Mouse (Mus musculus) embryonic facial prominence, embryonic 14.5 days (tissue): ENCODE measurements at regions not wholly inside any gene's neighbourhood (a gene's known extent, or its start where the extent isn't known, plus 50 kb on each side); places are given as distances from the start of the nearest gene placed in this dataset.
A peak's percentile ranks its signal among the peaks of the same experiment; 100 is the strongest.

Experiments
- ATAC-seq: fragments of 200-750 bp; cut with Nextera tagmentation; 2 replicates; pipeline ENCODE4 v1.8.0; 2017; ENCODE audit warnings: low read depth, moderate number of reproducible peaks, moderate TSS enrichment
- DNase-seq: peaks from one replicate; pipeline ENCODE4 v3.0.0-alpha.2; 2015; ENCODE audit warnings: low spot score
- H3K27ac ChIP-seq: fragments of 300-500 bp; sonication (generic); replicated peaks from 2 replicates; pipeline ENCODE4 v1.5.1; 2014; ENCODE audit warnings: low read depth, mild to moderate bottlenecking, low read length, moderate library complexity
- H3K27me3 ChIP-seq: fragments of 300-500 bp; sonication (generic); replicated peaks from 2 replicates; pipeline ENCODE4 v1.6.1; 2014; ENCODE audit warnings: low read length; ENCODE audit not compliant: control insufficient read depth, insufficient read depth
- H3K36me3 ChIP-seq: fragments of 300-500 bp; sonication (generic); 2 replicates; pipeline ENCODE4 v1.6.1; 2014; ENCODE audit warnings: low read length, mixed read lengths; ENCODE audit not compliant: control insufficient read depth, insufficient read depth
- H3K4me1 ChIP-seq: fragments of 300-500 bp; sonication (generic); 2 replicates; pipeline ENCODE4 v1.6.1; 2014; ENCODE audit warnings: antibody characterized with exemption, low read length; ENCODE audit not compliant: control insufficient read depth, insufficient read depth
- H3K4me2 ChIP-seq: fragments of 300-500 bp; sonication (generic); 2 replicates; pipeline ENCODE4 v1.6.1; 2014; ENCODE audit warnings: low read depth, mild to moderate bottlenecking, low read length, moderate library complexity, mixed read lengths
- H3K4me3 ChIP-seq: fragments of 300-500 bp; sonication (generic); 2 replicates; pipeline ENCODE4 v1.5.1; 2014; ENCODE audit warnings: low read depth, mild to moderate bottlenecking, low read length
- H3K9ac ChIP-seq: fragments of 300-500 bp; sonication (generic); 2 replicates; pipeline ENCODE4 v1.6.1; 2014; ENCODE audit warnings: low read depth, mild to moderate bottlenecking, low read length, moderate library complexity, mixed read lengths
- H3K9me3 ChIP-seq: fragments of 300-500 bp; sonication (generic); 2 replicates; pipeline ENCODE4 v1.6.1; 2016; ENCODE audit warnings: low read length; ENCODE audit not compliant: control insufficient read depth
- WGBS: fragments of 180-500 bp; shearing (Covaris S2); extraction: QIAGEN DNeasy Blood & Tissue Kit; methylation state at CpG from one replicate; pipeline ENCODE4 v1.1.7; 2014; 5-methylcytosine and 5-hydroxymethylcytosine counted together

DNA sequence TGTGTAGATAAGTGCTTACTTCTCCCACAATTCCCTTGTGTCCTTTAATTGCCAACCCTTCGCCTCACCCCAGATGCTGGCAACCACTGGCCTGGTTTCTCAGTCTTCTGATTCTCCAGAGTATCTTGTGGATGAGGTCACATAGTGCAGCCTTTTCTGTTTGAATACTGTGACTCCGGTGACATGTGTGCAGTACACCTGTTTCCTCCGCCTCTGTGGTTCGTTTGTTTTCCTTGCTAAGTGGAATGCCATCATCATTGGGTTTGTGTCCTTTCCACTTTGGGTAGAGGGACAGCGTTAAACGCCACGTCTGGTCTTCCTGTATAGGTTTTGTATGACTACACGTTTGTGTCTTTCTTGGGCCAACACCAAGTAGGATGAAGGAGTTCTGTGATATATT, 224.9 kb downstream of the Pmp22 start:
- Histone ChIP-seq H3K4me1 (no peaks in the 10 kb centered on the region), H3K4me2 (no peak overlapping the region), H3K36me3 (no peaks in the 10 kb centered on the region), H3K9ac (no peak overlapping the region), H3K4me3 (no peak overlapping the region), H3K27me3 (no peaks in the 10 kb centered on the region), H3K27ac (no peak overlapping the region), H3K9me3 (no peaks in the 10 kb centered on the region)
- DNase-seq (no peak), ATAC-seq (no peak)
- WGBS: 86% methylated on average over 8 of the region's 8 CpGs

DNA sequence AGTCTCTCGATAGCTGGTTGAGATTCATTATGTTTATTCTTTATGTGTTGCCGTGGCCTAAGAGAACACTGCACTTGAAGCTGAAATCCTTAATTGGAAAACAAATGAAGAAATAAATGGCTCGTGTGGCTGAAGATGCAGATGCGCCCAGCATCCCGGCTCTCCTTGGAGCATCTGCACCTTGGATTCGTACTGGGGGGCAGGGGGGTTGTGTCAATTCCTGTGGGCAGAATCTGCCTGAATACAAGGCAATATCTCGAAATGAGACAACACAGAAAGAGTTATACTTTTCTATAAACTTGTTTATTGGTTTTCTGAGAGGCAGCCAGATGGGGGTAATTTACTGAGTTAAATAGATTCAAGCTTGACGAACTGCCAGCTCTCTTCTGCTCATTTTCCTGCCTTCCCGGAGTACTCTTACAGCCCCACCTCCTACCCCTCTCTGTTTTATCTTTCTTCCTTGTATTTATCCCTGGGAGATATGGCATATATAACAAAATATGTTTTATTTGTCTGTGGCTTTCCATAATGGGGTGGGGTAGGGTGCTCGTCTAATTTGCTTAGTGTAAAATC, 229.1 kb downstream of the Pmp22 start:
- peak; percentile 79 for DNase-seq
- no peak overlapping the region for H3K4me3 ChIP-seq

DNA sequence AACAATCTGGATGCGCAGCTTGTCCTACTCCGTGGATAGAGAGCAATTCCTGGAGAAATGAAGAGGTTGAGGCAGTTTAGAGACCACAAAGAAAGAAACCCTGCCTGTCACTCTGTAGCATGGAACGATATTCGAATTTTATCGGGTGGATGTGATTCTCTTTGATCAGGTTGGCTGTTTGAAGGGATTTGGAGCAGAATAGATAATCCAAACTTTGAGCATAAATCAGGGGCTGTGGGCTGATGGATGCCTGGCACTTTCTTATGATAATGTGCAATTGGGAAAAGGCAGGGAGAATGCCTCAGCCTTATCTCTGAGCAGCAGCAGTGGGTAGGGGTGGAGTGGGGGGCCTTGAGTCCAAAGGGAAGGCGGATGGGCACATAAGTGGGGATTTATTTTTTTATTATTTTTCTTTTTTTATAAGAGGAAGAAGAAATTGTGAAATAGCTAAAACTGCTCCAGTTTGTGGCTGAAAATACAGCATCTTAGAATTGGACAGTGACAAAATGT, 239.0 kb downstream of the Pmp22 start:
- 81% methylated on average over 6 of the region's 6 CpGs for WGBS
- DNase-seq (no peak), ATAC-seq (no peak)
- H3K9me3 ChIP-seq: no peaks in the 10 kb centered on the region
- H3K4me2 ChIP-seq: no peak overlapping the region
- no peak overlapping the region for H3K4me3 ChIP-seq
- H3K36me3 ChIP-seq: no peaks in the 10 kb centered on the region
- no peak overlapping the region for H3K27ac ChIP-seq
- H3K27me3 ChIP-seq: no peaks in the 10 kb centered on the region
- no peaks in the 10 kb centered on the region for H3K4me1 ChIP-seq
- no peak overlapping the region for H3K9ac ChIP-seq

More for the DNA sequence above, 229.1 kb downstream of the Pmp22 start:
- no peaks in the 10 kb centered on the region for H3K36me3 ChIP-seq
- ATAC-seq: no peak
- no peaks in the 10 kb centered on the region for H3K27me3 ChIP-seq
- WGBS: 57% methylated on average over 10 of the region's 10 CpGs
- H3K4me1 ChIP-seq: no peaks in the 10 kb centered on the region
- H3K9ac ChIP-seq: no peak overlapping the region
- no peak overlapping the region for H3K4me2 ChIP-seq
- no peak overlapping the region for H3K27ac ChIP-seq
- no peaks in the 10 kb centered on the region for H3K9me3 ChIP-seq

DNA sequence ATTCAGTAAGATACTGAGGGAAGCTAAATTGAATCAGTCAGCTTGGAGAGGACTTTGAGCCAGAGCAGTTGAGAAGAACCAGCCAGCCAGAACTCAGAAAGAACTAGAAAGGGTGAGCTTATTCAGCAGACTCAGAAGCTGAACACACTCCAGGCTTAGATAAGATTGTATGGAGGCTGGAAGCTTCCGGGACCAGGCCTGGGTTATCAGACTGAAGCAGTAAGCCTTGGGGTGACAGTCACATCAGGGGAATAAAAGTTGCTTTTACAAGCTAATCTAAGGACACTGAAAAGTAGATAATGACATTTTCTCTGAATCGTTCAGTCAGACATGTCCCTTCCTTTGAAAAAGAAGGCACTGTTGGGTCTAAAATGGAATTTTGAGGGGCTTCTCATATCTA, 240.7 kb downstream of the Pmp22 start:
- H3K4me2 ChIP-seq: no peak overlapping the region
- H3K27ac ChIP-seq: no peak overlapping the region
- H3K36me3 ChIP-seq: no peaks in the 10 kb centered on the region
- WGBS: 95% methylated on average over 2 of the region's 2 CpGs
- DNase-seq (no peak), ATAC-seq (no peak)
- no peak overlapping the region for H3K4me3 ChIP-seq
- no peak overlapping the region for H3K9ac ChIP-seq
- H3K9me3 ChIP-seq: no peaks in the 10 kb centered on the region
- no peaks in the 10 kb centered on the region for H3K27me3 ChIP-seq
- no peaks in the 10 kb centered on the region for H3K4me1 ChIP-seq

DNA sequence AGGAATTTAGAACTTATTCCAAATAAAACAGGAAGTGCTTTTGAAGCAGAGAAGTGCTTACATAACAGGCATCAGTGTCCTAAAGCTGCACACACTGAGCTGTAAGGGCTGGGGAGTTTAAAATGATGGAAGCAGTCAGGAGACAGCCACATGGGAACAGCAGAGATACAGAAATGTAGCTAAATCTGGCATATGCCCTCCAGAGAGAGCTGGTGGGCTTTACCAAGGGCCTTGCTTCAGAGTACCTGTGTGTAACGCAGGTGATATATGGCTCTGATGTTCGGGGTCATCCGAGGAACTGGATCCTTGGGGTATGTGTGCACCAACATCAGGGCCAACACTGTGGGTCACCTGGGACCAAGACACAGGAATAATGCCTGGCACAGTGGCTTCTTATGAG, 247.5 kb downstream of the Pmp22 start:
- 94% methylated on average over 3 of the region's 3 CpGs for WGBS
- Histone ChIP-seq H3K4me3 (no peak overlapping the region), H3K4me2 (no peak overlapping the region), H3K4me1 (0 out of 2 replicates have a peak, but pooled peaks cover 4% of the 10 kb centered on the region), H3K9ac (no peak overlapping the region), H3K27ac (no peak overlapping the region), H3K27me3 (no peaks in the 10 kb centered on the region), H3K36me3 (no peaks in the 10 kb centered on the region), H3K9me3 (no peaks in the 10 kb centered on the region)
- ATAC-seq (no peak), DNase-seq (no peak)

GRCm38 (mm10) chr11:63376991-63377390, 248.2 kb downstream of the Pmp22 start:
- Histone ChIP-seq H3K9ac (no peak overlapping the region), H3K4me2 (no peak overlapping the region), H3K27me3 (no peaks in the 10 kb centered on the region), H3K9me3 (no peaks in the 10 kb centered on the region), H3K4me1 (0 out of 2 replicates have a peak, but pooled peaks cover 4% of the 10 kb centered on the region), H3K36me3 (no peaks in the 10 kb centered on the region), H3K4me3 (no peak overlapping the region), H3K27ac (no peak overlapping the region)
- WGBS: 69% methylated on average over 10 of the region's 10 CpGs
- ATAC-seq (no peak), DNase-seq (peak; percentile 35)

- no peak overlapping the region for H3K4me2 ChIP-seq
- H3K9ac ChIP-seq: no peak overlapping the region
- 0 out of 2 replicates have a peak, but pooled peaks cover 1% of the 10 kb centered on the region for H3K4me1 ChIP-seq
- 0 out of 2 replicates have a peak overlapping the region, but pooled peaks have one; percentile 25 for H3K27ac ChIP-seq
- no peak overlapping the region for H3K4me3 ChIP-seq
- no peak for ATAC-seq
- no peaks in the 10 kb centered on the region for H3K36me3 ChIP-seq
- peak; percentile 84 for DNase-seq
- whole genome bisulfite sequencing: 36% methylated on average over 4 of the region's 4 CpGs
- no peaks in the 10 kb centered on the region for H3K9me3 ChIP-seq
- no peaks in the 10 kb centered on the region for H3K27me3 ChIP-seq
These were observed 259.5 kb downstream of the Pmp22 start for GRCm38 (mm10) chr11:63388247-63388646.

DNA sequence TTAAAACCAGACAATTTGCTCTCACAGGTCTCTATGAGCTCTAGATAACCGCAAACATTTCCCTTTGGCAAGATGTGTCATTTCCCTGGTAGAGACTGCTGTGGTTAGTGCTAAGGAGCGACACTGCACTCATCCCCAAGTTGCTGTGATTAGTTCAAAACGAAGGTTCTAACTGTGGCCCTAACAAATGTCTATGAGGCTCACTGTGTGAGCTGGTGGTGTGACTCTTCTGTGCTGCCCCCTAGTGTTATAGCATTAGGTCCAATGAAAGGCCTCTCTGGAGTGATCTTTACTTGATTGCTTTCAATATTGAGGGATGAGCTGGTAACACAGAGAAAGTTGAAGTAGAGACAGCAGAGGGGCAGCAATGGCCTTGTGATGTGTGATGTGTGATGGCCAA, 262.7 kb downstream of the Pmp22 start:
- H3K9ac ChIP-seq: no peak overlapping the region
- WGBS: 62% methylated on average over 3 of the region's 3 CpGs
- DNase-seq (no peak), ATAC-seq (no peak)
- H3K4me2 ChIP-seq: no peak overlapping the region
- H3K27me3 ChIP-seq: no peaks in the 10 kb centered on the region
- H3K4me3 ChIP-seq: no peak overlapping the region
- no peaks in the 10 kb centered on the region for H3K9me3 ChIP-seq
- no peaks in the 10 kb centered on the region for H3K4me1 ChIP-seq
- no peaks in the 10 kb centered on the region for H3K36me3 ChIP-seq
- H3K27ac ChIP-seq: no peak overlapping the region

DNA sequence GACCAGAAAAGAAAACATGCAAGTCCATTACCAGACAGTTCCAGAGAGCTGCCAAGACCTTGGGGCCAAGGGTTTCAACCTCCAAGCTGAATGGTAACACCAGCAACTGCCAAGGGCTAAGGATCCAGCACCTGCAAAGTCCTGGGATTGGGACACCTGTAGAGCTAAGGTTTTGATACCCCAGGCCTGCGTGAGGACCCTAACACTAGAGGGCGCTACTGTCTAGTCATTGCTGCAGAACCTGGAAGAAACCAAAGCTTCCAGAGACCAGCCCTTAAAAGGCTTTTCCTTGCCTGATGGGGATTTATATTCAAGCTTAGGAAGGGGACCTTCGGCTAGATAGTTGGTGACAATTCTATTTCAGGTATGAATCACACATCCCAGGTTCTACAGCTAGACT, 263.6 kb downstream of the Pmp22 start:
- no peak for ATAC-seq
- DNase-seq: peak; percentile 24
- H3K27ac ChIP-seq: no peak overlapping the region
- H3K27me3 ChIP-seq: no peaks in the 10 kb centered on the region
- 64% methylated on average over 3 of the region's 3 CpGs for WGBS
- no peaks in the 10 kb centered on the region for H3K4me1 ChIP-seq
- H3K4me3 ChIP-seq: no peak overlapping the region
- H3K9me3 ChIP-seq: no peaks in the 10 kb centered on the region
- H3K36me3 ChIP-seq: no peaks in the 10 kb centered on the region
- no peak overlapping the region for H3K4me2 ChIP-seq
- no peak overlapping the region for H3K9ac ChIP-seq
